Mouse (Mus musculus): ENCODE measurements around the gene Gatc. TPM values are rescaled to one million over a fixed set of nuclear protein-coding genes. Genes with fewer than 3 reads are reported as not detected.

Gatc gene
- polyA plus RNA-seq, 1 experiment from 2014 or later: 12.1 TPM

DNA sequence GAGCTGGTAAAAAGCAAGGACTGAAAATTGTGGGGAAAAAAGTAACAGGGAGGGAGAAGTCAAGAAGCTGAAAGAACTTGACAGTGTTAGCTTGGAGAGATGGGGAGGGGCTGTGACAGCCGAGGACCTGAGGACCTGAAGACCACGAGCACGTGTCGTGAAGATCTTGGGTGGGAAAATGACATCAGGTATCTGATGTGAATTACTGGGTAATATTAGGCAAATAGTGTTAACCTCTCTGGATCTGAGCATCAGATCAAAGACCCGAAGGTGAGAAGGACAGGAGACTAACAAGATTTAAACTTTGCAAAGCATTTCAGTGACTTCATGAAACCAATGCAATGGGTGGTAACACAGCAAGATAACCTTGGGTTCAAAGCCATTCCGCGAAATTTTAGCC is 971 bp downstream of the Gatc start:
- ATAC-seq: no peak
- Histone ChIP-seq H3K9ac (replicated peaks) (peak overlapping the region; percentile 93), H3K4me1 (ENCODE audit: insufficient read depth) (peaks cover 18% of the 10 kb centered on the region), H3K4me3 (ENCODE audit: low read depth, low read length) (peak overlapping the region; percentile 95), H3K27ac (ENCODE audit: low read depth) (peak overlapping the region; percentile 89; the same call in 1 of the 2 replicates), H3K27me3 (ENCODE audit: insufficient read depth, low read length) (no peaks in the 10 kb centered on the region), H3K4me2 (ENCODE audit: low read depth, low read length) (peak overlapping the region; percentile 81), H3K36me3 (replicated peaks; ENCODE audit: insufficient read depth, low read length) (peaks cover 42% of the 10 kb centered on the region), H3K9me3 (ENCODE audit: low read length) (no peaks in the 10 kb centered on the region)
- WGBS (ENCODE audit: insufficient replicate concordance): 13% methylated on average over 7 of the region's 7 CpGs
- no peak for DNase-seq
- TF ChIP-seq EP300 (IDR thresholded peaks at IDR 0.05; ENCODE audit: low read depth) (no peak), CTCF (IDR thresholded peaks at IDR 0.05; ENCODE audit: low read depth) (no peak)

GRCm38 (mm10) chr5:115333626-115334025 is 7.4 kb downstream of the Gatc start:
- H3K4me1 ChIP-seq (ENCODE audit: insufficient read depth): peaks cover 11% of the 10 kb centered on the region
- ATAC-seq (peak; percentile 88), DNase-seq (no peak)
- H3K27ac ChIP-seq (ENCODE audit: low read depth): peak overlapping the region; percentile 31
- H3K9me3 ChIP-seq (ENCODE audit: low read length): no peaks in the 10 kb centered on the region
- no peak overlapping the region for H3K9ac ChIP-seq (replicated peaks)
- H3K4me3 ChIP-seq (ENCODE audit: low read depth, low read length): no peak overlapping the region
- WGBS (ENCODE audit: insufficient replicate concordance): 30% methylated on average over 3 of the region's 3 CpGs
- TF ChIP-seq EP300 (IDR thresholded peaks at IDR 0.05; ENCODE audit: low read depth) (peak; percentile 85), CTCF (IDR thresholded peaks at IDR 0.05; ENCODE audit: low read depth) (no peak)
- H3K27me3 ChIP-seq (ENCODE audit: insufficient read depth, low read length): no peaks in the 10 kb centered on the region
- peaks cover 54% of the 10 kb centered on the region for H3K36me3 ChIP-seq (replicated peaks; ENCODE audit: insufficient read depth, low read length)
- peak overlapping the region; percentile 52 for H3K4me2 ChIP-seq (ENCODE audit: low read depth, low read length)

GRCm38 (mm10) chr5:115330955-115331354 is 10.0 kb downstream of the Gatc start:
- Histone ChIP-seq H3K4me3 (ENCODE audit: low read depth, low read length) (no peak overlapping the region), H3K9me3 (ENCODE audit: low read length) (no peaks in the 10 kb centered on the region), H3K27me3 (ENCODE audit: insufficient read depth, low read length) (no peaks in the 10 kb centered on the region), H3K27ac (ENCODE audit: low read depth) (no peak overlapping the region), H3K9ac (replicated peaks) (no peak overlapping the region), H3K4me2 (ENCODE audit: low read depth, low read length) (no peak overlapping the region), H3K4me1 (ENCODE audit: insufficient read depth) (peaks cover 16% of the 10 kb centered on the region), H3K36me3 (replicated peaks; ENCODE audit: insufficient read depth, low read length) (peaks cover 49% of the 10 kb centered on the region)
- TF ChIP-seq EP300 (IDR thresholded peaks at IDR 0.05; ENCODE audit: low read depth): no peak
- no peak for TF ChIP-seq CTCF (IDR thresholded peaks at IDR 0.05; ENCODE audit: low read depth)
- ATAC-seq: no peak
- WGBS (ENCODE audit: insufficient replicate concordance): 89% methylated on average over 9 of the region's 9 CpGs
- no peak for DNase-seq

GRCm38 (mm10) chr5:115327610-115328548 is 13.1 kb downstream of the Gatc start:
- Histone ChIP-seq H3K36me3 (replicated peaks; ENCODE audit: insufficient read depth, low read length) (peaks cover 20% of the 10 kb centered on the region), H3K9me3 (ENCODE audit: low read length) (no peaks in the 10 kb centered on the region), H3K27ac (ENCODE audit: low read depth) (peak overlapping the region; percentile 61), H3K9ac (replicated peaks) (peak overlapping the region; percentile 82), H3K27me3 (ENCODE audit: insufficient read depth, low read length) (no peaks in the 10 kb centered on the region), H3K4me1 (ENCODE audit: insufficient read depth) (peaks cover 8% of the 10 kb centered on the region), H3K4me3 (ENCODE audit: low read depth, low read length) (peak overlapping the region; percentile 85), H3K4me2 (ENCODE audit: low read depth, low read length) (peak overlapping the region; percentile 90)
- peak; percentile 60 for DNase-seq
- under 1% methylated on average over 55 of the region's 55 CpGs for WGBS (ENCODE audit: insufficient replicate concordance)
- TF ChIP-seq EP300 (IDR thresholded peaks at IDR 0.05; ENCODE audit: low read depth): no peak
- TF ChIP-seq CTCF (IDR thresholded peaks at IDR 0.05; ENCODE audit: low read depth): no peak
- no peak for ATAC-seq

- H3K4me3 ChIP-seq (ENCODE audit: low read depth, low read length): peak within 1 kb of the TSS; percentile 85
- ATAC-seq (peak; percentile 93), DNase-seq (peak; percentile 97)
- peak within 1 kb of the TSS; percentile 82 for H3K9ac ChIP-seq (replicated peaks)
- H3K36me3 ChIP-seq (replicated peaks; ENCODE audit: insufficient read depth, low read length): peaks cover 11% of the 10 kb centered on the region
- 1% methylated on average over 77 of the region's 97 CpGs for whole genome bisulfite sequencing (ENCODE audit: insufficient replicate concordance)
- no peak for TF ChIP-seq EP300 (IDR thresholded peaks at IDR 0.05; ENCODE audit: low read depth)
- no peak for TF ChIP-seq CTCF (IDR thresholded peaks at IDR 0.05; ENCODE audit: low read depth)
- peaks cover 8% of the 10 kb centered on the region for H3K4me1 ChIP-seq (ENCODE audit: insufficient read depth)
- H3K4me2 ChIP-seq (ENCODE audit: low read depth, low read length): peak within 1 kb of the TSS; percentile 90
- no peaks in the 10 kb centered on the region for H3K9me3 ChIP-seq (ENCODE audit: low read length)
- no peaks in the 10 kb centered on the region for H3K27me3 ChIP-seq (ENCODE audit: insufficient read depth, low read length)
- peak within 1 kb of the TSS; percentile 61 for H3K27ac ChIP-seq (ENCODE audit: low read depth)
Observed at GRCm38 (mm10) chr5:115326875-115327609, 13.9 kb downstream of the Gatc start, which contains the start of gene Srsf9. Srsf9 (plus strand) TSS chr5:115327177.
